Mouse (Mus musculus): ENCODE measurements around the gene Gas2l2.

Gas2l2 gene

DNA sequence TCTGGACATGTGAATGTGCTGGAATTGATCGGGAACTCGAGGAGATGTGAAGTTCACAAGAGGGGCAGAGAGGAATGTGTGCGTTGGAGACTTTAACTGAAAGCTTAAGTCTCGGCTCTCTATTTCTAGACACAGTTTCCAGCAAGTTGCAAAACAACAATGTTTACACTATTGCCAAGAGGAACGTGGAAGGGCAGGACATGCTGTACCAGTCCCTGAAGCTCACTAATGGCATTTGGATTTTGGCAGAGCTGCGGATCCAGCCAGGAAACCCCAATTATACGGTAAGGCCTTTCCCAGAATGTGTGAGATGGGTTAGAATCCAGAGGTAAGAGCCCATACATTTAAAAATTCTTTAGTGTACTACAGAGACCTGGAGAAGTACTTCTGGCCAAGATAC, 31.6 kb downstream of the Gas2l2 start:
- DNase-seq (ENCODE audit: low spot score in 2 of 2): no peak

DNA sequence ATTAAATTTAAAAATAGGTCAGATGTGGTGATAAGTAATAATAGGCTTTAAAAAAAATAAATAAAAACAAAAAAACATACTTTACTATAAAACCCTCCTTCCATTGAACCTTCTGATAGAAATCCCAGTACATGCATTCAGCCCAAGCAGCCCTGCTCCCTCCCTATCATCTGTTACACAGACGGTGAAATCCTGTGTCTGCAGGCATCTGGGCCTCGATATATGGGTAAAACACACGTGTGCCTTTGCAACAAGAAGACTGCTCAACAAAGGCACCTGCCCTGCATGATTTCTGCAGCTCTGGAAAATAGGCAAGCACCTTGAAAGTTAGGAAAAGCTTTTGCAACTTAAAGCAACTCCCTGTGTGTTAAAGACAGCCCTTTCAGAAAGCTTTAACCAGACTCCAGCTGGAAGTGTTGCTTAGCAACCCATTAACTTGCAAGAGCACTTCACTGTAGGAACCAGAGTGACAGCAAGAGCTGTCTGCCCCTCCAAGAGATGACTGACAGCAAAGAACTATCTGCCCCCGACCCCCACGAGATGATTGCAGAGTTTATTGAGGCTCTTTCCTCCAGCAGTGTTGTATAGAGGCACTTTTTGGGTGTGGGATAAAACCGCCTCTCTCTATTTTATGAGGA, 34.3 kb downstream of the Gas2l2 start:
- DNase-seq (ENCODE audit: low spot score in 2 of 2): no peak

DNA sequence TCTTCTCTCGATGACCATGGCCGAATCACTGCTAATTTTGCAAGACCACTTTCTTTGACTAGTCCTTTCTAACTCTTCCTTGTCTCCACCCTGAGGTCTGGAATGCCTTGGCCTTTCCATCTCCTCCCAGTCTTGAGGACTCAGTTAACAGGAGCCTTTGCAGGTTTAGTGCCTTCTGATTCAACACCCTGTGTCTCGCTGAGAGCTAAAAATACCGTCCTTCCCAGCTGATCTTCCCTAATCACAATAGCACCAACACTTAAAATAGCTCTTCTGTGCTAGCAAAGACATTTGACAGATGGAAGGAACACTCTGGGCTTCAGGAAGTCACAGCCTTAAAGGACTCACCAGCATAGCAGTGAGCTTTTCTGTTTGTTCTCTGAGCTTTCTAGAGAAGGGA, 36.2 kb downstream of the Gas2l2 start:
- DNase-seq (ENCODE audit: low spot score in 2 of 2): no peak

DNA sequence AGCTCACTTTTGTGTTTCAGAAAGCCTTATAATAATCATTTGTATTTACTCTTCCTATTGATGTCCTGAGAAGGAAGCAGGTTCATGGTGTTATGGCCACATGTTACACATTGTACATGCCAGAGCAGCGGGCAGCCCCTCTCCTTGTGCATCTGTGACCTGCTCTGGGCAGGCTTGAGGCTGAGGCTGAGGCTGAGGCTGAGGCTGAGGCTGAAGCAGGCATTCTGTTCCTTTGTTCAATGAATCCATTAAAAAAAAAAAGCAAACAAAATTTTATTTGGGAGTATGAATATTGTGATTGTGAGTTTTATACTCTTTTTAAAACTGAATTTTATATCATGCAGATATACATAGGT, 45.7 kb downstream of the Gas2l2 start:
- DNase-seq (ENCODE audit: low spot score in 2 of 2): no peak

DNA sequence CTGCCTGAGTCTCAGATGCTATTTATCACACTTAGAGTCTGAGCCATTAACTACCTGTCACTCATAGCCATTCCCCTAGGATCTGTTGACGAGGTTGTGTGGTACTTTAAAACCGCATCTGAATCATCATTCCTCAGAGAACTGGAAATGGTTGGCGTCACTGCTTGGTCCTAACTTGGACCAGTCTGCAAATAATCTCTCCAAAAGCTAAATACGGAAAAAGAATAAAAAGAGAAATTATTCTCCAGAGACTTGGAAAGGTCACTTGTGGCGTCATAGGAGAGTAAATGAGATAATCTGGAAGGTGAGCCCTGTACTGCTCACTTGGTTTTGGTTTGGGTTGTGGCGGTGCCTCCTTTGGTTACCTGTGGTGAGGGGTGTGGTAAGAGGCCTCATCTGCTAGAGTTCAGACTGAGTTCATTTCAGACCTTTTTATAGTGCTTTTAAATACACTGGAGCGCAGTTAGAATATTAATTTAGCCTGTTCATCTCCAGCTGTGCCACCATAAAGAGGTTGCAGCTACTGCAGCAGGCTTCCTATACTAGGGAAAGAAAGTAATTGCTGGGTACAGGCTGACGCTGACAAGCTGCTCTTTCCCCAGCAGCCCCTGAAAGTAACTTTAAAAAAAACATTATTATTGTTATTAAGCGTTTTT, 46.3 kb downstream of the Gas2l2 start:
- no peak for DNase-seq (ENCODE audit: low spot score in 2 of 2)

DNA sequence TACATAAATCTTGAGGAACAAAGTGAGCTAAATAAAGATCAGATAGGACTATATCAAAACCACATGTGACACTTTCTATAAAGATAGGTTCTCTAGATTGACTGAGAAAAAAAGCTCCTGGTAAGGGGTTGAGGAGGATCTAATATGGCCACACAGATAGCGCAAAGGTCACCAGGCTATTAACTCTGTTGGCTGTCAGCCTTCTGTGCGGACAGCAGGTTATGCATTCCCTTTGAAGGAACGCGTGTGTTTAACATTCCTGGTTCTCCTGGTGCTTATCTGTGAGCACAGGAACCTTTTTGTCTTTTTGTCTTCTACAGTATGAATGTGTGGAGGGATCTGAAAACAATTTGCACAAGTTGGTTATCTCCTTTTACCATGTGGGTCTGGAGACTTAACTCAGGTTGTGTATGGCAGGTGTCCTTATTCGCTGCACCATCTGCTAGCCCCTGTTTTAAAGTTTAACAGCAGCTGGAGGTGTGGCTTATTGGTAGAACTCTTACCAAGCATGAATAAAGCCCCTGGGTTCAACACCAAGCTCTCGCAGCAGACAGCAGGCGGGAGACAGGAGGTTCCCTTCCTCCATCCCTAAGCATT, 49.4 kb downstream of the Gas2l2 start:
- no peak for DNase-seq (ENCODE audit: low spot score in 2 of 2)

All from frontal cortex, postnatal 14 days (tissue).